Mouse (Mus musculus) liver, adult 2 months (tissue): ENCODE measurements at regions not wholly inside any gene's neighbourhood (a gene's known extent, or its start where the extent isn't known, plus 50 kb on each side); places are given as distances from the start of the nearest gene placed in this dataset.

Source experiments
- CTCF ChIP-seq: fragments of 200-500 bp; IDR thresholded peaks from 2 replicates; pipeline ENCODE4 v1.5.1; 2011; ENCODE audit warnings: low read depth, low read length, control low read depth
- POLR2A ChIP-seq: fragments of 200-500 bp; IDR thresholded peaks from 2 replicates; pipeline ENCODE4 v1.6.1; 2011; ENCODE audit warnings: low read length, control low read depth; ENCODE audit not compliant: insufficient read depth; ENCODE audit errors: extremely low read depth

- no peak for TF ChIP-seq CTCF
- TF ChIP-seq POLR2A, result no peak
Observed at GRCm38 (mm10) chr13:34569312-34569711, 84.0 kb downstream of the Pxdc1 start.
